Mouse (Mus musculus) olfactory bulb, adult 2 months (tissue): ENCODE measurements around the gene Ankle2. TPM values are rescaled to one million over a fixed set of nuclear protein-coding genes. Genes with fewer than 3 reads are reported as not detected.
A peak's percentile ranks its signal among the peaks of the same experiment; 100 is the strongest.

Experiments used
- H3K27ac ChIP-seq: fragments of 200-500 bp; 2 replicates; pipeline ENCODE4 v1.5.1; 2012; ENCODE audit warnings: low read depth, low read length; ENCODE audit not compliant: insufficient read depth
- H3K4me1 ChIP-seq: fragments of 200-500 bp; 2 replicates; pipeline ENCODE4 v1.6.1; 2012; ENCODE audit warnings: low read length; ENCODE audit not compliant: control insufficient read depth, insufficient read depth
- H3K4me3 ChIP-seq: fragments of 200-500 bp; 2 replicates; pipeline ENCODE4 v1.5.1; 2012; ENCODE audit warnings: mild to moderate bottlenecking, low read depth, low read length, moderate library complexity; ENCODE audit not compliant: insufficient read depth
- CTCF ChIP-seq: fragments of 200-500 bp; IDR thresholded peaks from 2 replicates; pipeline ENCODE4 v1.5.1; 2012; ENCODE audit warnings: low read depth, mild to moderate bottlenecking, low read length, moderate library complexity; ENCODE audit not compliant: insufficient read depth
- POLR2A ChIP-seq: fragments of 200-500 bp; IDR thresholded peaks from 2 replicates; pipeline ENCODE4 v1.6.1; 2012; ENCODE audit warnings: mild to moderate bottlenecking, low read depth, low read length, moderate library complexity; ENCODE audit not compliant: insufficient read depth
- WGBS: fragments of 180-500 bp; shearing (Covaris S2); methylation state at CpG from one replicate; pipeline ENCODE4 v1.1.7; 2018; 5-methylcytosine and 5-hydroxymethylcytosine counted together
- polyA plus RNA-seq: library from polyadenylated mRNA; stranded (reverse); fragments of >200 nt; gene quantifications from 2 replicates; pipeline ENCODE4 v1.2.4, GENCODE M21; 2012; ENCODE audit warnings: low replicate concordance; ENCODE audit not compliant: missing spikeins, insufficient read depth, insufficient read length

Ankle2 gene
- polyA plus RNA-seq, result not detected in 2 replicates

DNA sequence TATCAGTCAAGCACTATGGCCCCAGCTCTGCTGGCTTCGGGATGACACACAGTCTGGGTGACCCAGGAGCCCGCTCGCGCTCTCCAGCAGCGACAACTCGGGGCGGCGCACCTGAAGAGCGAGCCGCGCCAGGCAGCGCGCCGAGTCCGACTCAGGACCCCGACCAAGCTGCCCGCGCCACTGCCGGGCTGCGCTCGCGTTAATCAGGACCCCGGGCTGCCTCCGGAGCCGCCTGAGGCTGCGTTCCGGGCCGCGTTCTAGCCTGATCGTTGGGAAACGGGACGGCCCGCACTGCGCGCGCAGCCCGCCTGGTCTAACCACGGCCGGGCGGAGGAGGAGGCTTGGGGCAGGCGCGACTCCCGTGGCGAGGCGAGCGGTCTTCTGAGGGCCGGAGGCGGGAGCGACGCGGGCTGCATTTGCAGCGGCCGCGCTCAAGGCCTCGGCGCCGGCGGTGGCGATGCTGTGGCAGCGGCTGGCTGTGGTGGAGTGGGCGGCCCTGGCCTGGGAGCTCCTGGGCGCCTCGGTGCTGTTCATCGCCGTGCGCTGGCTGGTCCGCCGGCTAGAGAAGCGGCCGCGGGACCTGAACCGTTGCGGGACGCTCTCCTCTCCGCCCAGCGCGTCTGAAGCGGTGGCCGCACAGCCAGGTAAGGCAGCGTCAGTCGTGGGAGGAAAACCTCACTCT lies at the start of gene Ankle2:
Gene Ankle2, plus strand, starts transcription at position 225 of the 682 bp plus-strand sequence.
- Histone ChIP-seq H3K4me3 (peak within 1 kb of the TSS; percentile 83), H3K4me1 (peaks cover 2% of the 10 kb centered on the region; the same call in 1 of the 2 replicates), H3K27ac (peak within 1 kb of the TSS; percentile 74)
- TF ChIP-seq CTCF, result no peak
- peak; percentile 76 for TF ChIP-seq POLR2A
- under 1% methylated on average over 80 of the region's 81 CpGs for WGBS

DNA sequence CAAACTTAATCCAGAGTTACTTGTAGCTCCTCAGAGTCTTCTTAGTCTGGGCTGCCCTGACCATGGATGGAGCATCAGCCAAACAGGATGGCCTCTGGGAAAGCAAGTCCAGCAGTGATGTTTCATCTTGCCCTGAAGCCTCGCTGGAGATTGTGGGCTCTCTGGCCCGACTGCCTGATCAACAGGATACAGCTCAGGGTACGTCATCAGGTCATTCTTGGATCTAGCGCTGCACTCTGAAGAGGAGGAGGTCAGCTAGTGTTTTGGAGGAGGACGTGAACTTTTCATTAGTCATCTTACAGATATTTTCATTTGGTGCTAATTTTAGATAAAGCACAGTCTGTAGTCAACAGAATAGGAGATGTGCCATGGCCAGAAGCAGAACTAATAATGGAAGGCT lies 49.1 kb upstream of the Ankle2 start:
- H3K4me1 ChIP-seq, result 0 out of 2 replicates have a peak, but pooled peaks cover 2% of the 10 kb centered on the region
- H3K27ac ChIP-seq, result no peak overlapping the region
- TF ChIP-seq CTCF (no peak), POLR2A (no peak)
- WGBS, result 84% methylated on average over 5 of the region's 5 CpGs
- H3K4me3 ChIP-seq, result no peak overlapping the region

DNA sequence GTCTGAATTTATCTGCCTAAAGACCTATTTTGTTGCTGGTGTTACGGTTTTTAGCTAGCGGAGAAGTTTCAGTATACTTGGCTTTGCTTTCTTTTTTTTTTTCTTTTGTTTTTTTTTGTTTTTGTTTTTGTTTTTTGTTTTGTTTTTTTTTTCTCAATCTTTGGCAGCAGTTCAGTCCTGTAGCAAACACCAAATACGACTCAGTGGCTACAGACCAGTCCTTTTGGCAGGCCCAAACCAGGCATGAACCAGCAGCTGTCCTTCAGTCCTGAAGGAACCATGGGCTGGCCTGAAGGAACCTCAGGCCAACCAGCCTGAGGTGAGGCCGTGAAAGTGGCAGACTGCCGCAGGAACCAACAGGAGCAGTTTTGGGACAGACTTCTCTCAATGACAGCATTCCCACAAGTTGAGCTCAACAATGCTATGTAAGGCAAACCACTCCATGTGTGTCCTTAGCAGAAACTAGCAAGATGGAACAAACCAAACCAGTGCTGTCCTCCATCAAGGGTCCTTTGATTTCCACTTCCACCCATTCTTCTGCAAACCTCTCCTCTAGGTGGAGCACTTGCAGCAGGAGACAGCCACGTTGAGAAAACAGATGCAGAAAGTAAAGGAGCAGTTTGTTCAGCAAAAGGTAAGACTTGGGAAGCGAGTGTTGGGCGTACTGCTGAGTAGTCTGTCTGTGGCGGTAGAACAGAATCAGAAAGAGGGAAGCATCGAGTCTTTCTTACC lies 27.5 kb upstream of the Ankle2 start:
- H3K4me3 ChIP-seq, result no peak overlapping the region
- H3K27ac ChIP-seq, result no peak overlapping the region
- no peak for TF ChIP-seq CTCF
- TF ChIP-seq POLR2A, result no peak
- WGBS, result 76% methylated on average over 10 of the region's 10 CpGs
- H3K4me1 ChIP-seq, result no peaks in the 10 kb centered on the region

DNA sequence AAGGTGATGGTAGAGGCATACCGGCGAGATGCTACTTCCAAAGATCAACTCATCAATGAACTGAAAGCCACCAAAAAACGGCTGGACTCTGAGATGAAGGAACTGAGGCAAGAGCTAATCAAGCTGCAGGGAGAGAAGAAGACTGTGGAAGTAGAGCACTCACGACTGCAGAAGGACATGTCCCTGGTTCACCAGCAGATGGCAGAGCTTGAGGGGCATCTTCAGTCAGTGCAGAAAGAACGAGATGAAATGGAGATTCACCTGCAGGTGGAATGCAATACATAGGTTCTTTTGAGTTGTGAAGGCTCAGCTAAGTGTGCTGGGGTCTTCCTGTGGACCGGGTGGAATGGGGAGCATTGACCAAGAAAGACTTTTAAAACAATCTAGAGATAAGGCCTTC lies 26.0 kb upstream of the Ankle2 start:
- TF ChIP-seq POLR2A (no peak), CTCF (0 out of 2 replicates have a peak, but pooled peaks have one; percentile 7)
- H3K4me3 ChIP-seq, result no peak overlapping the region
- no peak overlapping the region for H3K27ac ChIP-seq
- 78% methylated on average over 6 of the region's 6 CpGs for WGBS
- H3K4me1 ChIP-seq, result no peaks in the 10 kb centered on the region

DNA sequence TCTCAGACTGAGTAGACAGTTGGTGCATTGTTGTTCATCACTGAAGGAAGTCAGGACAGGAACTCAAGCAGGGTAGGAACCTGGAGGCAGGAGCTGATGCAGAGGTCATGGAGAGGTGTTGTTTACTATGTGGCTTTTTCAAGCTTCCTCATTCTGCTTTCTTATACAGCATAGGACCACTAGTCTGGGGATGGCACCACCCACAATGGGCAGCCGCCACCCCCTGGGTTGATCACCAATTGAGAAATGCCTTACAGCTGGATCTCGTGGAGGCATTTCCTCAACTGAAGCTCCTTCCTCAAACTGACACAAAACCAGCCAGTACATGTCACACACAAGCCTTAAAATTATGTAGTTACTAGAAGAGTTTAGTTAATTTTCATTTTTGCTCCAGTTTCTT lies 19.5 kb upstream of the Ankle2 start:
- no peak overlapping the region for H3K27ac ChIP-seq
- 89% methylated on average over 2 of the region's 2 CpGs for WGBS
- H3K4me1 ChIP-seq, result no peaks in the 10 kb centered on the region
- no peak for TF ChIP-seq POLR2A
- TF ChIP-seq CTCF, result no peak
- H3K4me3 ChIP-seq, result no peak overlapping the region

DNA sequence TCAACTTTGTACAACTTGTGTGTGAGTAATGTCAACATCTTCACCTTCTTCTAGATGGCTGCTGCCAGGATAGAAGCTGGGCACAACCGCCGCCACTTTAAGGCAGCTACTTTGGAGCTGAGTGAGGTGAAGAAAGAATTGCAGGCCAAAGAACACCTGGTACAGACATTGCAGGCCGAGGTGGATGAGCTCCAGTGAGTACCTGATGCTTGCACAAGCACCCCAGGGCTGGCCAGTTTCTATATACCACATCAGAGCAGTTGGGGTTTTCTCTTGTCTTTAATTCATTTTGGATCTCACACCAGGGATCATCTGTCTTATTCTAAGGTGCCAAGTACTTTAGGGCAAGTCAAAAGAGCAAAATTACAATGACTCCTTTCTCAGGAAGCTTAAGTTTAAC lies 14.0 kb upstream of the Ankle2 start:
- TF ChIP-seq CTCF (no peak), POLR2A (no peak)
- WGBS, result 94% methylated on average over 3 of the region's 3 CpGs
- Histone ChIP-seq H3K4me3 (no peak overlapping the region), H3K27ac (no peak overlapping the region), H3K4me1 (no peaks in the 10 kb centered on the region)

DNA sequence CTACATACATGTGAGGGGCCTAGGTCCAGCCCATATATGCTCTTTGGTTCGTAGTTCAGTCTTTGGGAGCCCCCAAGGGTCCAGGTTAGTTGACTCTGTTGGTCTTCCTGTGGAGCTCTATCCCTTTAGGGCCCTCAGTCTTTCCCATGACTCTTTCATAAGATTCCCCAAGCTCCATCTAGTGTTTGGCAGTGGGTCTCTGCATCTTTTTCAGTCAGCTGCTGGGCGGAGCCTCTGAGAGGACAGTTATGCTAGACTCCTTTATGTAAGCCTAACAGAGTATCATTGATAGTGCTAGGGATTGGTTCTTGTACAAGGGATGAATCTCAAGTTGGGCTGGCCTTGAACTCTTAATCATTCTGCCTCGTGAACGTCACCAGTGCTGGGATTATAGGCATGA lies 10.5 kb upstream of the Ankle2 start:
- H3K27ac ChIP-seq, result no peak overlapping the region
- 90% methylated on average over 4 of the region's 4 CpGs for WGBS
- no peak overlapping the region for H3K4me3 ChIP-seq
- TF ChIP-seq CTCF (no peak), POLR2A (no peak)
- H3K4me1 ChIP-seq, result no peaks in the 10 kb centered on the region

DNA sequence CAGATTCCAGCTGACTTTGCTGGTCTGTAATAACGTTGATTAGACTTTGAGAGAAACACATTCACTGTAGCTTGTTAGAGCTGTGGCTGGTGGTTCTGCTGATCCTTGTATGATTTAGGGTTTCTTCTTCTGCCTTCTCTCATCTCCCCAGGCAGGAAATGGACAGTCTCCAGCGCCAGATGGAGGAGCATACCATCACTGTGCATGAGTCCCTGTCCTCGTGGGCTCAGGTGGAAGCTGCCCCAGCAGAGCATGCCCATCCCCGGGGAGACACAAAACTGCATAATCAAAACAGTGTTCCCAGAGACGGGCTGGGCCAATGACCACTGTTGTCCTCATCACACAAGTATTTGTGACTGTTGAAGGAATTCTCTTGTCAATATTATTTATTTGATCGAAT lies 8.0 kb upstream of the Ankle2 start:
- TF ChIP-seq CTCF (no peak), POLR2A (no peak)
- H3K4me3 ChIP-seq, result no peak overlapping the region
- no peak overlapping the region for H3K27ac ChIP-seq
- 80% methylated on average over 6 of the region's 6 CpGs for WGBS
- H3K4me1 ChIP-seq, result no peaks in the 10 kb centered on the region

DNA sequence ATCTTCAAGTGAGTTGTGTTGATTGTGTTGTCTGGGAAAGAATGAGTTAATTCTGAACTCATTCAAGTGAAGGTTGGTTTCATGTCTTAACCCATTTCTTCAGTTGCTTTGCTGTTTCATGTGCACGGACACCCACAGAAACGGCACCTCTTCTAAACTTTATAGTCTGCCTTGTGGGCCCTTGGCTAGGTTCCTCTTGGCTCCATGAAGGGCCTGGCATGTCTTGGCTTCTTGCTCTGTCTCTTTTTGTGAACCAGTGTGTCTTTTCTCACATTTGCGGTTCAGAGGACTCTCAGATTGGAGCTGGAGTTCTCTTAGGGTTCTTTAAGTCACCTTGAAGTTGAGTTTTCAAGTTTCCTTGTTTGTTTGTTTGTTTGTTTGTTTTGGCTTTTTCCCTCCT lies 5.7 kb upstream of the Ankle2 start:
- H3K4me1 ChIP-seq, result no peaks in the 10 kb centered on the region
- WGBS, result 74% methylated on average over 3 of the region's 3 CpGs
- TF ChIP-seq CTCF (no peak), POLR2A (no peak)
- H3K27ac ChIP-seq, result no peak overlapping the region
- H3K4me3 ChIP-seq, result no peak overlapping the region

DNA sequence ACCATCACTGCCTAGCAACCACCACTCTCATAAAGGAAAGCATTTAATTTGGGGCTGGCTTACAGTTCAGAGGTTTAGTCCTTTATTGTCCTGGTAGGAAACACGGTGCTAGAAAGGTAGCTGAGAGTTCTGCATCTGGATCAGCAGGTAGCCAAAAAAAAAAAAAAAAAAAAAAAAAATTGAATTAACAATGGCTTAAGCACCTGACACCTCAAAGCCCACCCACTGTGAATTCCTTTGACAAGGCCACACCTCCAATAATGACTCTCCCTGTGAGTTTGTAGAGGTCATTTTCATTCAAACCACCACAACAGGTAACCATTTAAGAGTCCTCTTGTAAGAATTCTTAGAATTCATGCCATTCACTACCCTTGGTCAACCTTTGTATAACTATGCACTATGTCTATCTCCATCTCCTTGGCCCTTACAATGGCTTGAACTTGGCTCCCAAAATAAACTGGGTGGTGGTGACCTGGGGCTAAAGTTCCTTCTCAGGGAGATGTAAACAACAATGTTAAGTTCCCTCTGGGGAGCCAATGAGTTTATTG lies 3.4 kb upstream of the Ankle2 start:
- Histone ChIP-seq H3K4me3 (no peak overlapping the region), H3K4me1 (peaks cover 2% of the 10 kb centered on the region; the same call in 1 of the 2 replicates), H3K27ac (no peak overlapping the region)
- 50% methylated on average over 1 of the region's 1 CpGs for WGBS
- TF ChIP-seq POLR2A (no peak), CTCF (no peak)
